In genomic region chr9:31031414-31031843, GRCm38 (mm10) we compare ENCODE assay signal across 7 mouse cellular contexts. TPM values are rescaled to one million over a fixed set of nuclear protein-coding genes. Genes with fewer than 3 reads are reported as not detected.
DNase-seq lines count a peak whose midpoint lies in the region; ATAC-seq and TF ChIP-seq lines count a peak whose summit lies in the region.

No protein-coding gene starts in this region.

- no peak for DNase-seq in lung, postnatal 0 days (ENCODE audit: low spot score)
- DNase-seq in lung, postnatal 14 days, result no peak
- DNase-seq in forebrain, embryonic 10.5 days (ENCODE audit: extremely low spot score, low spot score), result no peak
- DNase-seq in cerebellum, adult 8-10 months, result no peak
- no peak for DNase-seq in urinary bladder, postnatal 10 days (ENCODE audit: low spot score)

- H3K4me2 ChIP-seq in lung, postnatal 0 days (replicated peaks; ENCODE audit: low read depth, low read length), result peak overlapping the region; percentile 83
- peak overlapping the region; percentile 82 for H3K4me2 ChIP-seq in limb, embryonic 13.5 days (replicated peaks)
- peak overlapping the region; percentile 89 for H3K4me2 ChIP-seq in stomach, embryonic 15.5 days

- peak overlapping the region; percentile 94 for H3K9ac ChIP-seq in lung, postnatal 0 days (replicated peaks; ENCODE audit: low read depth)
- H3K9ac ChIP-seq in limb, embryonic 13.5 days, result peak overlapping the region; percentile 92
- H3K9ac ChIP-seq in stomach, embryonic 15.5 days, result peak overlapping the region; percentile 95; the same call in 1 of the 2 replicates

- no peaks in the 10 kb centered on the region for H3K36me3 ChIP-seq in lung, postnatal 0 days (ENCODE audit: insufficient read depth, low read length)
- H3K36me3 ChIP-seq in forebrain, embryonic 10.5 days (replicated peaks), result peaks cover 14% of the 10 kb centered on the region
- H3K36me3 ChIP-seq in limb, embryonic 13.5 days, result peaks cover 3% of the 10 kb centered on the region; the same call in 1 of the 2 replicates
- no peaks in the 10 kb centered on the region for H3K36me3 ChIP-seq in stomach, embryonic 15.5 days

- no peaks in the 10 kb centered on the region; the same call in 1 of the 2 replicates for H3K4me1 ChIP-seq in lung, postnatal 0 days (ENCODE audit: insufficient read depth, low read depth, low read length)
- H3K4me1 ChIP-seq in forebrain, embryonic 10.5 days, result peaks cover 31% of the 10 kb centered on the region
- H3K4me1 ChIP-seq in limb, embryonic 13.5 days, result peaks cover 16% of the 10 kb centered on the region
- peaks cover 4% of the 10 kb centered on the region; the same call in 1 of the 2 replicates for H3K4me1 ChIP-seq in stomach, embryonic 15.5 days

- 14% methylated on average over 8 of the region's 8 CpGs for WGBS in lung, postnatal 0 days
- 19% methylated on average over 8 of the region's 8 CpGs for WGBS in forebrain, embryonic 10.5 days
- WGBS in limb, embryonic 13.5 days, result 14% methylated on average over 8 of the region's 8 CpGs
- WGBS in stomach, embryonic 15.5 days, result 15% methylated on average over 8 of the region's 8 CpGs

- no peak for ATAC-seq in lung, postnatal 0 days
- no peak for ATAC-seq in limb, embryonic 13.5 days (ENCODE audit: low FRiP score, low read depth)
- no peak for ATAC-seq in stomach, embryonic 15.5 days (ENCODE audit: insufficient read depth, low FRiP score, low read depth)

- no peaks in the 10 kb centered on the region for H3K9me3 ChIP-seq in lung, postnatal 0 days (ENCODE audit: low read length)
- no peaks in the 10 kb centered on the region for H3K9me3 ChIP-seq in forebrain, embryonic 10.5 days
- no peaks in the 10 kb centered on the region for H3K9me3 ChIP-seq in limb, embryonic 13.5 days
- no peaks in the 10 kb centered on the region for H3K9me3 ChIP-seq in stomach, embryonic 15.5 days

- TF ChIP-seq EP300 in lung, postnatal 0 days (IDR thresholded peaks at IDR 0.05), result no peak

- H3K27me3 ChIP-seq in lung, postnatal 0 days (replicated peaks; ENCODE audit: insufficient read depth, low read length), result no peaks in the 10 kb centered on the region
- no peaks in the 10 kb centered on the region for H3K27me3 ChIP-seq in forebrain, embryonic 10.5 days (ENCODE audit: poor library complexity, severe bottlenecking)
- H3K27me3 ChIP-seq in limb, embryonic 13.5 days, result no peaks in the 10 kb centered on the region
- no peaks in the 10 kb centered on the region for H3K27me3 ChIP-seq in stomach, embryonic 15.5 days (replicated peaks)

- H3K4me3 ChIP-seq in lung, postnatal 0 days (ENCODE audit: low read depth, low read length), result peak overlapping the region; percentile 73
- H3K4me3 ChIP-seq in forebrain, embryonic 10.5 days, result peak overlapping the region; percentile 96
- peak overlapping the region; percentile 98 for H3K4me3 ChIP-seq in limb, embryonic 13.5 days
- H3K4me3 ChIP-seq in stomach, embryonic 15.5 days (replicated peaks), result peak overlapping the region; percentile 74

- TF ChIP-seq CTCF in lung, postnatal 0 days (IDR thresholded peaks at IDR 0.05), result no peak

- H3K27ac ChIP-seq in lung, postnatal 0 days (ENCODE audit: low read length), result peak overlapping the region; percentile 98
- H3K27ac ChIP-seq in forebrain, embryonic 10.5 days, result peak overlapping the region; percentile 99
- no peak overlapping the region for H3K27ac ChIP-seq in limb, embryonic 13.5 days
- peak overlapping the region; percentile 98; the same call in 1 of the 2 replicates for H3K27ac ChIP-seq in stomach, embryonic 15.5 days

RNA-seq across cellular contexts. Expression of gene Zbtb44, which starts 1.0 kb away (rescaled TPM):
- polyA plus RNA-seq in lung, postnatal 0 days (2015; fragmentation: Nextera tagmentation; extraction: Ambion mirVana), result 7.9 and 9.4 TPM in 2 replicates
- polyA plus RNA-seq in forebrain, embryonic 10.5 days (2016; fragmentation: Nextera tagmentation; extraction: Ambion mirVana), result 4.1 and 4.4 TPM in 2 replicates
- polyA plus RNA-seq in limb, embryonic 13.5 days (2015; fragmentation: Nextera tagmentation; extraction: Ambion mirVana), result 7.4 and 7.8 TPM in 2 replicates
- polyA plus RNA-seq in stomach, embryonic 15.5 days (2015; fragmentation: Nextera tagmentation; extraction: Ambion mirVana), result 8.9 and 9.8 TPM in 2 replicates
